Mouse (Mus musculus) embryonic stem cell, embryonic (primary cell): ENCODE measurements at regions not wholly inside any gene's neighbourhood (a gene's known extent, or its start where the extent isn't known, plus 50 kb on each side); places are given as distances from the start of the nearest gene placed in this dataset.

Source experiments
- CTCF ChIA-PET, 4 experiments: fragments of 300-600 bp in 2 of 4; fragments of 350-600 bp in 2 of 4; sonication (Branson Sonifier 250); formaldehyde crosslinking; loops; one replicate each; lab custom pipeline; 2022; ENCODE audit warnings: inconsistent platforms in 2 of 4; lab: Charles Lee
- POLR2A ChIA-PET, 4 experiments: fragments of 300-600 bp in 2 of 4; fragments of 350-600 bp in 2 of 4; sonication (Branson Sonifier 250); formaldehyde crosslinking; loops; one replicate each; lab custom pipeline; 2022; ENCODE audit warnings: antibody characterized with exemption in 4 of 4, inconsistent platforms in 1 of 4; lab: Charles Lee

DNA sequence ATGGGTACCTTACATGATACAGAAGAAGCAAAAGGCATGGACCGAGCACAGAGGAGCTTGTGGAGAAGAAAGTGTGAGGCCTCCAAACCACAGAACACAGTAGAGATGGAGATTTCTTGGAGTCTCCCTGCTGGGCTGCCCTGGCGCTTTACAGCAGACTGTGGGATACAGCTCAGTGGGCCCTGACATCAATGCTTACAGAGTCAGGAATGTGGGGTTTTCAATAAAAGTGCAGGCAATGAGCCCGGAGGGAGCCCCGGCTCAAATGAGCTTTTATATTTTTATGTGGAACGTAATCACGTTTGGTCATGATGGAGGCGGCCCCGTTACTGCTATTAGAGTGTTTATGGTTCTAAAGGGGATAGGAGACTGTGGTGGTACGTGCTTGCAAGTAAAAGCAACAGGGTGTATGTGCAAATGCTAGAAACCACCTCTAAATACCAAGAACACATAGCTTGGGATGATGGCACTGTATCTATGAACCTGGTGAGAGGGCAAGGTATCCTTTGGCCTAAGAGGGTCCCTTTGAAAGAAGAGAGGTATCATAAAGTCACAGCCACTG lies 308.1 kb upstream of the Dynlrb2 start:
- CTCF ChIA-PET, result interaction anchor here in 1 of 4 experiments (0.6 kb wide), 1 partner anchor 487 kb away, joined by 3 read pairs; no protein-coding TSS in a partner anchor
- POLR2A ChIA-PET, result no interaction called here

DNA sequence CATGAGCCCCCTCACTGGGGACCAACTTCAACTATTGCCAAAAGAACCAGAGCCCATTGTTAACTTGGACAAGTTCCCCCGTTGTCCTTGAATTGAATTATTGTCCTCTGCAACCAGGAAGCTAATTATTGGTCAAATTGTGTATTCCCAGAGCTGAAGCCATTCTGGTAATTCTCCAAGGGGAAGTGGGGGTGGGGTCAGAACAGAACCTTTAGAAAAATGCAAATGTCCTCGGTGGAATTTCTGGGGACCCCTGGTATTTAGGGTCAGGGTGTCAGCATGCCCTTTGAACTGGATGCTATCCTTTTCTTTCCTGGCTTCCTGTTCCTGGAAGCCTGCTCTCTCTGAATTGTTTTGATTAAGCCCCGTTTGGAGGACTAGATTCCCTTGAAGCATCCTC lies 312.7 kb upstream of the Dynlrb2 start:
- POLR2A ChIA-PET, result no interaction called here
- CTCF ChIA-PET, result interaction anchor here in 1 of 4 experiments (0.9 kb wide), 1 partner anchor 247 kb away, joined by 3 read pairs; no protein-coding TSS in a partner anchor

DNA sequence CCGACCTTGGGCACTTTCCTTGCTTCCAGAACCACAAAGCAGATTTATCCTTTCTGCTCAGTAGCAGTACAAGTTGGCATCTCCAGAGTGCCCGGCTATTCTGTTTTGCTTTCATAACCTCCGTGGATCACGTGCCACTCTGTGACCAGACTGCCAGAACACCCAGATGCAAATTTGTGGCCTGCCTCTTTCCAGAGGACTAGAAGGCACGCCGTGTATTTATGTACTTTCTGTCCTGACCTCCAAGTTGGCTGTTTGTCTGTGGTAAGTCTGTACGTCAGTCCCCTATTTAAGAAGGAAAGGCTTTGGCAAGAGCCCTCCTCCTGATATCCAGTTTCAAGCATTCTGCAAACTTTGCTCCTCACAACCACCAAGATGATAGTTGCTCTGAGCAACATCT lies 319.6 kb upstream of the Dynlrb2 start:
- CTCF ChIA-PET, result no interaction called here
- POLR2A ChIA-PET, result no interaction called here

DNA sequence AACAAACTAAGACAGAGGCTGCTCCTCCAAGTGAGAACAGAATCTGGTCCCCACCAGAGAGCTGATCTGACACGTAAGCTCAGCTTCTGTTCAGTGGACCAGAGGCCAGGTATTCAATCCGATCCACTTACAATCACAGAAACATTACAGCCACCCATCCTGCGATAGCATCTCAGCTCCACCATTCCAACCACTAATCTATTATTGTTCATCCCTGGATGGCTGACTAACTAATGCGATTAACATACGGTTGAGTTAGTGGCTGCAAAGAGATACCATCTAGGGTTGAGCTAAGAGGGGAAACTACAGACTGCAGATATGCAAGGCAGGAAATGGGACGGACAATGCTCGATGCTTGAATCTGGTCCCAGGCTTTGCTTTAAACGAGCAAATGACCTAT lies 320.5 kb upstream of the Dynlrb2 start:
- ChIA-PET CTCF (no interaction called here), POLR2A (no interaction called here)

DNA sequence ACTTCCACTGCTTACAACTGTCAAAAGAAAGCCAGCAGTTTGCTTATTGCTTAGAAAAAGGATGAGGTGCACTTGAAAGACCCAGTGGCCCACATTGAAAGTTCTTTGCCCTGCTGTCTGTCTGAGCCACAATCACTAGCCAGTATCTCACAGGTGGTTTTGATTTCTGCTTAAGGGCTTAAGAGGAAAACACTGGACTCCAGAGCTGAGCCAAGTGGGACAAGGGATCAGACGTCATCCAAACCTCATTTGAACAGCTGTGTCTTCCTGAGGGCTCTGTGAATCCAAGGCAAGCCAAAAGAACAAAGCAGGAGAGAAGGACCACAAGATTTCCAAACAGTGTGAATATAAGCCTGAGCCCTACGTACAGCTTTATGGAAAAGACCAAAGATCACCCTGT lies 326.8 kb upstream of the Dynlrb2 start:
- CTCF ChIA-PET, result no interaction called here

DNA sequence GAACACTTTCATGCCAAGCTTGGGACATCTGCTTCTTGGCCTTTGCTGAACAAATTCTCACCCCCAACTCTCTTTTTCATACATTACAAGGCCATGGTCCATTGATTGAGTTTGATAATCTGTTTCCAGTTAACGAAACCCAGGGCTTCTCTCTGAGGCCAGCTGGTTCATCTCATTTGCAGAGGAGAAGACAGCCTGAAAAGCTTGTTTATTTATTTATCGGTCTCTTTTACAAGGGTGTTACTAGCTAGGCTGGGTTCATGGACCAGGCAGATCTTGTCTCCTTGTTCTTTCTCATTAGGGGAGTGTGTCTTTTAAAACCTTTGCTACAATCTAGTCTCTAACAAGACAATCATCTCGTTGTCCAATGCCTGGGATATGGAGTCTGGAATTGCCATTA lies 329.9 kb upstream of the Dynlrb2 start:
- ChIA-PET CTCF (no interaction called here), POLR2A (interaction anchor here in 1 of 4 experiments (0.5 to 1.3 kb wide), 2 partner anchors 24 to 55 kb away, joined by 3 read pairs; no protein-coding TSS in a partner anchor)

More for the DNA sequence above, 326.8 kb upstream of the Dynlrb2 start:
- POLR2A ChIA-PET, result interaction anchor here in 1 of 4 experiments (0.5 kb wide), 1 partner anchor 114 kb away, joined by 7 read pairs; no protein-coding TSS in a partner anchor

DNA sequence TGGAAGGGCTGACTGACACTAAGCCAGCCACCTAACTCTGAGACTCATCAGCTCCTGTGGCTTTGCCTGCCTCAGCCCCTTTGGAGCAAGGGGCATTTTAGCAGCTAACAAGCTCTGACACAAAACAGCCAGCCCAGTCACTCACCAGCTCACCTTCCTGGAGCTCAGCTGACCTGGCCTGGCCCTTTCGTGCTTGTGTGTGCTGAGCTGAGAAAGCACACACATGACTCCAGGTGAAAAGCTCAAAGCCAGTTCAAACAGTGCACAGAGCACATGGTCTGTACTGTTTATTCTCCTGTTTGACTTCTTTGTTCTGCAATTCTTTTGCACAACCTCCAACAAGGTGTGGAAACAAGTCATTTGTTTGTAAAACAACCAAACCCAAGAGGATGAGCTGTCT lies 330.8 kb upstream of the Dynlrb2 start:
- CTCF ChIA-PET, result no interaction called here
- POLR2A ChIA-PET, result interaction anchor here in 1 of 4 experiments (1.3 kb wide), 1 partner anchor 25 kb away, joined by 3 read pairs; no protein-coding TSS in a partner anchor

DNA sequence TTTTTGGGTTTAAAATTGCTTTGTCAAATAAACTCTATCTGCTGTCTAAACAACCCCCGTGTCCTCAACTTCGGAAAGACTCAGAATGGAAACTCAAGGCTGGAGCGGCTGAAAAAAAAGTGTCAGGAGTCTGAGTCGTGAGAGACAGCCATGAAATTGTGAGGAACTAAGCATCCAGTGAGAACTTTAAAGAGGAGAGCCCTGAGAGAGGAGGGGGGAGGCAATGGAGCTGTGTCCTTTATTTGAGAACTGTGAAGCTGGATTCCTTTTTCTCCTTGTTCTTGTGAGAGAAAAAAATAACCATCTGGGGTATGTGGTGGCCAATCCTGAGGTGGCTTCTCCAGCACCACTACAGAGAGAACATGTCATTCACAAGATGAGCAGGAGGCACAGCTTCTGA lies 336.9 kb upstream of the Dynlrb2 start:
- CTCF ChIA-PET, result no interaction called here
- POLR2A ChIA-PET, result no interaction called here

DNA sequence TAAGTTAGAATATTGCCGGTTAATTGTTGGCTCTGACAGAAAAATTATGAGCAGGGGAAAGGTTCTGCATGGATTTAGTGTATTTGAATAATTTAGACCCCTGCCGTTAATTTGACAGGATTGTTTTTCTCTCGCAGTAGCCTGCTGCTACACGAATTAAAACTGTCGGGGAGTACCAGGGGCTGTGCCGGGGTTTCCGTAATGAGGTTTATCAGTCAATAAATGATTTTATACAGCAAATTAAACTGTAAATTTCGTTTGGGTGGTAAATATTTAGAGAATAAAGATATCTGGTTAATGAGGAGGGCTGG lies 339.8 kb upstream of the Dynlrb2 start:
- CTCF ChIA-PET, result no interaction called here
- POLR2A ChIA-PET, result no interaction called here

DNA sequence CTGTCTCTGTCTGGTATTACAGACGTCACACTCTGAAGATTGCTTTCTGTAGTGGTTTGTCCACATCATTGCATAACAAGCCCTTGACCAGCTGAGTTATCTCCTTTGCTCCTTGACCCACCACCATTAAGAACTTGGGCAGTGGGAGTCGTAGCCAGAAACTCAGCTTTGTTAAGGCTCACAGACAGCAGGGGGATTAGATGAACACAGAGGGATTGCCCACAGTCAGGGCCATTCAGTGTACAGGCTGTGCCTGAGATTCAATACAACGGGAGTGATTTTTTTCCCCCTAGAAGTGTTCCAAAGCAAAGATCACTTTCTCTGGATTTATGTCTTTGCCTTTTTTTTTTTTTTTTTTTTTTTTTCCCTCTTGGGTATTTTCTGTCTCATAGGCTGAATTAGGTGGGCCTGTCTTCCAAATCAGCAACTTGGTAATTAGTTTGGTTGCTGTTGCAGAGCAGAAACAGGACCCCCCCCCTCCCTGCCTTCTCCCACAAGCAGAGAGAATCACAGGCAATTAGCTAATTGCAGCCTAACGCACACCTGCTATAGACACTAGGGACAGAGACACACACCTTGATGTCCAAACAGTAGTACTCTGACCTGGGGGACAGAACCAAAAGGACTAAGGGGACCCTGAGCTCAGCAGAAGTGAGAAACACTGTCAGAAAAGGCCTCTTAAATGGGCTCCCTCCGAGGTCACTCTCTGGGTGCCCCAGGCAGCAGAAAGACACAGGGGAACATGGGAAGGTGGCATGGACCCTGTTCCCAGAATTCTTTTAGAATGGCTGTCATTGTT lies 340.4 kb upstream of the Dynlrb2 start:
- POLR2A ChIA-PET, result no interaction called here
- CTCF ChIA-PET, result interaction anchor here in 1 of 4 experiments (0.6 kb wide), 1 partner anchor 1051 kb away, joined by 10 read pairs; no protein-coding TSS in a partner anchor

DNA sequence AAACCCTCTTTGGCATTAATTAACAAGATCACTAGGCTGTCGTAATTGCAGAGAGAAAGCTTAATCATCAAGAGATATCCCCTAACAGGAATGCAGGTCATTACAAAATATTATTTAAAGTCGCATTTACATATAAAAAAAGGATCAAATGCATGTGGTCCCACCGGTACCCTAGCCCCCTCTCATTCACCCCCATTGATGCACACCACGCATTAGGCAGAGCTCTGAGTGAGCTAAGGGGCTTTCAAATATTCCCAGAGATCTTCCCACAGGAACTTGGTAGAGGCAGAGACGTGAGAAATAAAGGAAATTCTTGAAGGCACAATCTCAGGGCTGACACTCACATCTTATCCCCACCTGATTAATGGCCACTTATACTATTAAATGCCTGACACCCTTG lies 343.8 kb upstream of the Dynlrb2 start:
- ChIA-PET POLR2A (no interaction called here), CTCF (no interaction called here)

DNA sequence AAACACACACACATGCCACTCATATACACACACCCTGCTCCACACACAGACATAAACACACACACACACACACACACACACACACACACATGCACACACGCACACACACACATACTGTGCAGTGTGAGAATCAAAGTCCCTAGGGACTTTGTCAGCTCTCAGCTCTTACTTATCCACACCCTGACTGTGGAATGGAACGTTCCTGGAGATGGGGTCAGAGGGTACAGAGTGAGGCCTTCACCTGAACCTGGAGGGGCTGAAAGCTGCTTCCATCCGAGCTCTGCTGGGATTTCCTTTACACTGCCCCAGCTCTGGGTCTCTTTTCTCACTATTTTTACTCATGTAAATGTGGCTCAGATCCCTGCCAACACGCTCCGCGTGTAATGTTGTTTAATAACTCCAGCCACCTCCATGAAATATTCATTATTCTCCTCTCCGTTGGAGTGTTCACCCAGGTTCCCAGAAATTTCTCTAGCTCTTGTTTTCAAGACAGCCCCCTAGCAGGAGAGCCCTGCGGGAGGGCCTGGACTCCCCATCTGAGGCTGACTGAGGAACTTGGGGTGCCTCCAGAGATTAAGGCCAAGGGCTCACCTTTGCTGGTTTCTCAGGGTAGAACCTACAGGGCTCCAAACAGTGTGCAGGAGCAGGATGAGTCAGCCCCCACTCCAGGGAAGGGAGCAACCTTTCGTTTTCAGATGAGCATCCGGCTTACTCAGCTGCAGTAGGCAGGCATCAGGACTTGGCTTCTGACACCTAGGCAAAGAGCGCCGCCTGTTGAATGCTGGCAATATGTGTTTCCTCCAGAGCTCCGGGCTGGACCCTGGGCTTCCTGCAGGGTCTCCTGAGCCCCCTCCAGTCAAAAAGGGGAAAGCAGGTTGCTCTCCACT lies 360.8 kb upstream of the Dynlrb2 start:
- CTCF ChIA-PET, result interaction anchor here in 2 of 4 experiments (0.9 to 1.1 kb wide), 2 partner anchors 10 to 769 kb away, joined by 3 read pairs; no protein-coding TSS in a partner anchor
- POLR2A ChIA-PET, result no interaction called here

DNA sequence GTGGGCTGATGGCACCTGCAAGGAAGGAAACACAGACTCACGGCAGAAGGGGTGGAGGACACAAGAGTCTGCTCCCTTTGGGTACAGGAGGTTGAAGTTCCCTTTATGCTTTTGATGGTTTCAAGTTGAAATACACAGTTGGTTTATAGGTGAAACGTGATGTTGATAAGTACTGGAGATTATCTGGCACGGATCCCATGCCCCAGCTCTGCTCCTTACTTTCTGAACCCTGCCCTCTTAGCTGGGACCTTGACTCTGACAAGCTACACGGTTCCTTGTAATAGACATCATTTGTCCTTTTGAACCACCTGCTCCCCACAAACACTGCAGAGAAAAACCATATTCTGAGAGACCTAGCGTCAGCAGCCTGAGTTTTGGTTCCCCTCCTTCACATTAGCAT lies 363.4 kb upstream of the Dynlrb2 start:
- POLR2A ChIA-PET, result no interaction called here
- CTCF ChIA-PET, result interaction anchor here in 1 of 4 experiments (0.7 kb wide), 1 partner anchor 71 kb away, joined by 7 read pairs; no protein-coding TSS in a partner anchor

DNA sequence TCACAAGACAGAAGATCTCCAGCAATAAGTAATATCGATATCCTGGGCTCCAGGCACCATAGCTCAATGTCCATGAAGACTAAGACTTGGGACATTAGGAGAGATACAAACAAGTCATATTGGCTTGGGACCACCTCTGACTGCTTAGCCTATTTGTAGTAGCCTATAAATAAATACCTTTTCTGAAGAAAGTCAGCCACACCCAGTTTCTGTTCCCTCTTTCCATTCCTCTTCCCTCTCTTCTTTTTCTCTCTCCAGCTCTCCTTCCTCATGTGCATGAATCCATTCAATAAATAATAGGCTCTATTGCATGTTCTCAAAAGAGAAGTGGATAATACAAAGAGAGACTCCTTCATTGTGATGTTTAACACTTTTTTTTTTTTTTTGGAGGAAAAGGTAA lies 364.8 kb upstream of the Dynlrb2 start:
- POLR2A ChIA-PET, result no interaction called here
- CTCF ChIA-PET, result interaction anchor here in 2 of 4 experiments (0.6 to 0.9 kb wide), 2 partner anchors 299 to 316 kb away, joined by 3 to 4 read pairs; no protein-coding TSS in a partner anchor

DNA sequence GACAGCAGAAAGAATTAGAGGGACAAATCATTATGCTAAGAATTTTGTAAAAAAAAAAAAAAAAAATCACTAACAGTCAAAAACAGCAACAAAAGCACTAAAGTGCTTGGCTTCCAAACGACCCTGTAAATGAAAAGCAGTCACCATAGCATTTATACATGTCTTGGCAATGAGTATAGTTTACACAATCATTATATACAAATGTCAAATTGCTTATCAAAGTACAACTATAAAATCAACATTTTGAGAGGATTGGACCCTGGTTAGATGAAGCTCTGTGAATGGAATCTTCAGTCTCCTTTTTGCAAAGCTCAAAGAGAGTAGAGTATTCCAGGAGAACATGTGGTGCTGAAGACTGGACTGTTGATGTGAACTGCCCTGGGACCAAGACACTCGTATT lies 367.0 kb upstream of the Dynlrb2 start:
- ChIA-PET CTCF (interaction anchor here in 3 of 4 experiments (0.7 kb wide), 3 partner anchors 66 to 730 kb away, joined by 3 to 7 read pairs (median 4); no protein-coding TSS in a partner anchor), POLR2A (no interaction called here)

DNA sequence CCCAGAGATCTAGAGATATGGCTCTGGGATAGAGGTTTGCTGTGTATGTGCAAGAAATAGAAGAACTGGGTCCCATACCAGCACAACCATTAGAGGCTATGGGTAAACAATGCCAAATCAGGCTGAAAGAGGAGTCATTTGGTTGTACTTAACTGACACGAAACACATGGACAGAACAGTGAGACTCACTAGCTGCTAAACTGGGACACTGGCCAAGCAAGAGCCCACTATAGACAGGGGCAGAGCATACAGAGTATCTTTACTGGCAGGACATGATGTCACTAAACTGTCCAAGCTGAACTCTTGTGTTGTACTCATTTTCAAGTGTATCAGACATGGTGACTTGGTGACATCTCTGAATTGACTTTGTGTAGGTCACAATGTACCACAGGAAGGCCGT lies 371.3 kb upstream of the Dynlrb2 start:
- POLR2A ChIA-PET, result no interaction called here
- CTCF ChIA-PET, result no interaction called here

DNA sequence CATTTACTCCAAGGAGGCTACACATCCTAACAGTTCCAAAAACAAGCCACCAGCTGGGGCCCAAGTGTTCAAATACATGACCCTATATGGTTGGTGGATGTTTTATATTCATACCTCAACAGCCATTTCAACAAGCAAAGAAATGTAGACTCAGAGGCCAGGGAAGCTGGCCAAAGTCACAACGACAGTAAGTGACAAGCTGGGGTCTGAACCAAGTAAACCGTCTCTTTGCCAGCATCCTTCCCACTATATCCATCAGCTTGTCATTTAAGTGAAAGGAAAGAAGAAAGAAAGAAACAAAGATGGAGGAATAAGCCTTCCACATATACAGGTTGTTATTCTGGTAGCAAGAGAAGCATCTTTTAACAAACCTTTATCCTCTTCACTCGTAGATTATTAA lies 371.7 kb upstream of the Dynlrb2 start:
- ChIA-PET CTCF (no interaction called here), POLR2A (no interaction called here)

DNA sequence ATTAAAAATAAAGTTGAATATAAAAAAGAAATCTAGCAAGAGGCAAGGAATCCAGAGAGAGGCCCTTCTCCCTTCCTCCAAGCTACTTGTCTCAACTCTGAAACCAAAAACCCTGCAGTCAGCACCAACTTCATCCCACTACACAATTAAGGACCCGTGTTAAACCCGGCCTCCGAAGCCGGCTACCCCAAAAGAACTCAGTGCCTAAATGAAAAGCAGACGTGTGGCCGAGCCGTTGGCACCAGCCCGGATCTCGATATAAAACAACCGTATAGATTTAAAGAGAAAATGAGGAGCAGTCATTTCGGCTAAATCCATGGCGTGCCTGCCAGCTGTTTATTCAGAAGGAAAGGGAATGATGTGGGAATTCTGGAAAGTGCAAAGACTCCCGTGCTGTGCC lies 384.7 kb upstream of the Dynlrb2 start:
- ChIA-PET CTCF (no interaction called here), POLR2A (interaction anchor here in 1 of 4 experiments (0.7 kb wide), 1 partner anchor 55 kb away, joined by 3 read pairs; no protein-coding TSS in a partner anchor)

DNA sequence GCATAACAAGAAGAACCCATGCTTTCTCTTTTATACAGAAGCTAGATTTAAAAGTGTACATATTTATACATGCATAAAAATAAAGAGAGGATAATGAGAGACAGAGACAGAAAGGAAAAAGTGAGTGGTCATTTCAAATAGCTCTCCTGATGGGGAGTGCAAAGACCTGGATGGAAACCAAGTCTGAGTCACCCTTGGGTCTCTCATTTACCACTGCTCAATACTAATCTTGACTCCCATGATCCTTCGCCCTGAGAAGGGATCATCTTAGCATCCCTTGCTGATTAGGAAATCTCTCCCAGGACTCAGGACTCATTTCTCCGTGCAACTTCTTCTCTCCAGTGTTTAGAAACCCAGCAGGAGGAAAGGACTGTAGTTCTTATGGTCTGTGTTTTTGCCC lies 386.9 kb upstream of the Dynlrb2 start:
- POLR2A ChIA-PET, result no interaction called here
- CTCF ChIA-PET, result no interaction called here
